Mouse (Mus musculus) bone marrow, adult 2 months (tissue): ENCODE measurements around the gene Itgae.

Experiments
- CTCF ChIP-seq: fragments of 200-500 bp; IDR thresholded peaks from 2 replicates; pipeline ENCODE4 v1.5.1; 2011; ENCODE audit warnings: low read length, control low read depth; ENCODE audit not compliant: control insufficient read depth, insufficient read depth
- POLR2A ChIP-seq: fragments of 200-500 bp; IDR thresholded peaks from 2 replicates; pipeline ENCODE4 v1.6.1; 2011; ENCODE audit warnings: low read depth, mild to moderate bottlenecking, control low read depth, low read length, borderline replicate concordance; ENCODE audit not compliant: control insufficient read depth

GRCm38 (mm10) chr11:73131020-73131419 lies 40.6 kb downstream of the Itgae start:
- TF ChIP-seq CTCF (peak; percentile 48; the same call in 1 of the 2 replicates), POLR2A (no peak)
